Mouse (Mus musculus): ENCODE measurements around the gene Lcp1. TPM values are rescaled to one million over a fixed set of nuclear protein-coding genes. Genes with fewer than 3 reads are reported as not detected.

Lcp1 gene
- polyA plus RNA-seq, 2 experiments, result 13.5 to 34.2 TPM

DNA sequence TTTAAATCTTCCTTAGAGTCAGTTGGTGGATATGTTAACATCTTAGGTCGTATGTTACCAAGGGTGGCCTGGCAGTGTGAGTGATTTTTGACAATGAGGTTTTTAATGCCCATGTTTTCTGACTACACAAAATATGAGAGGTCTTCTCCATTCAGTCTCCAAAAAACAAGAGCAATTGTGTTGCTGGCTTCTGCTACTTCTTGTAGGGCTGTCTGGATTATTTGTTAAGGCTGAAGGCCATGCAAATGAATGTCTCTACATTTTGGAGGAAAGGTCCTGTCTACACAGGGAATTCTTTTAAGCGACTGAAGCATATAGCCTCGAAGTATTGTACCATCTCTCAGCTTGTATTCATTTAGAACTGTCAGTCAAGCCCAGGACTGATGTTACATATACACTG lies 46.5 kb downstream of the Lcp1 start:
- DNase-seq (ENCODE audit: low spot score) (no peak), ATAC-seq (ENCODE audit: low FRiP score, low read depth) (no peak)
- 79% methylated on average over 3 of the region's 3 CpGs for WGBS
- Histone ChIP-seq H3K36me3 (ENCODE audit: control insufficient read depth, insufficient read depth, low read length) (no peaks in the 10 kb centered on the region), H3K4me2 (replicated peaks; ENCODE audit: low read depth, low read length, severe bottlenecking) (no peak overlapping the region), H3K9ac (ENCODE audit: low read depth, low read length, severe bottlenecking) (no peak overlapping the region), H3K4me3 (replicated peaks; ENCODE audit: low read length) (no peak overlapping the region), H3K9me3 (ENCODE audit: control insufficient read depth, low read length) (no peaks in the 10 kb centered on the region), H3K27me3 (ENCODE audit: control insufficient read depth, insufficient read depth, low read length) (no peaks in the 10 kb centered on the region), H3K27ac (replicated peaks; ENCODE audit: low read depth, low read length) (no peak overlapping the region), H3K4me1 (ENCODE audit: control insufficient read depth, insufficient read depth, low read length) (no peaks in the 10 kb centered on the region)
- no peak for TF ChIP-seq POLR2A (IDR thresholded peaks at IDR 0.05; ENCODE audit: borderline replicate concordance, extremely low read depth, insufficient read depth, insufficient read length)

DNA sequence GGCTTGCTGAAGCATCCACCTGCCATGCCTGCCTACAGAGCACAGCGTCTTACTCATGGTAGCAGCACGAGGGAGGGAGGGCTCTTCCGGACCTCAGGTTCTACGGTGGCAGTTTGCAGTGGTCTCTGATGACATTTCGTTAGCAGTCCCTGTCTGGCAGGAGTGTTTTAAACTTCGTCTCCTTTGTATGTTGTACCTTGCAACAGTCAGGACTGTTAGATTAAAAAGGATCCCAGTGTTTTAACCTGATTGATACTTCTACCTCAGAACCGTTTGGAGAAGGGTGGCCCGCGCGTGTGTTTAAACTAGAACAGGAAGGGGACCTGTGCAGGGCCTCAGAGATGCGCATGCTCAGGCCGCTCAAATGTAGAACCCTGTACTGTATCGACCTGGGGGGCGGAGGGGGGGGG lies 47.5 kb downstream of the Lcp1 start:
- TF ChIP-seq POLR2A (IDR thresholded peaks at IDR 0.05; ENCODE audit: borderline replicate concordance, extremely low read depth, insufficient read depth, insufficient read length), result no peak
- H3K4me1 ChIP-seq (ENCODE audit: control insufficient read depth, insufficient read depth, low read length), result no peaks in the 10 kb centered on the region
- no peaks in the 10 kb centered on the region for H3K36me3 ChIP-seq (ENCODE audit: control insufficient read depth, insufficient read depth, low read length)
- DNase-seq (ENCODE audit: low spot score) (no peak), ATAC-seq (ENCODE audit: low FRiP score, low read depth) (no peak)
- no peak overlapping the region for H3K4me2 ChIP-seq (replicated peaks; ENCODE audit: low read depth, low read length, severe bottlenecking)
- no peak overlapping the region for H3K9ac ChIP-seq (ENCODE audit: low read depth, low read length, severe bottlenecking)
- H3K27me3 ChIP-seq (ENCODE audit: control insufficient read depth, insufficient read depth, low read length), result no peaks in the 10 kb centered on the region
- no peak overlapping the region for H3K4me3 ChIP-seq (replicated peaks; ENCODE audit: low read length)
- no peaks in the 10 kb centered on the region for H3K9me3 ChIP-seq (ENCODE audit: control insufficient read depth, low read length)
- H3K27ac ChIP-seq (replicated peaks; ENCODE audit: low read depth, low read length), result no peak overlapping the region
- 80% methylated on average over 14 of the region's 14 CpGs for WGBS

DNA sequence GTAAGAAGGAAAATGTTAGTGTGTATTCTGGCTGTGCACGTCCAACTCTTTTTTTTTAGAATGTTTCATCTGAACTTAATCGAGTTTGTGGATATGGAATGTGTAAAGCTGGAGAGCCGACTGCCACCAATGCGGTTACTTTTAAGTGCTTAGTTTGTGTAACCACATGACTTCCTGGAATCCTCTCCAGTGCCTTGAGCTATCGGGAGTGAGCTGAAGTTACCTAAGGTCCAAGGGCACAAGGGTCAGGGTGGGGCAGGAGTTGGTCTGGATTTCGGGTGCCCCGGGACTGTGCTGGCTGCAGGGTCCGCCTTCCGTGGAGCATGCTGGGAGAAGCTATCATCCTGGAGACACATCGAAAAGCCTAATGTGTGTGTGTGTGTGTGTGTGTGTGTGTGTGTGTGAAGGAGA lies 47.9 kb downstream of the Lcp1 start:
- WGBS, result 79% methylated on average over 10 of the region's 10 CpGs
- no peak for ATAC-seq (ENCODE audit: low FRiP score, low read depth)
- TF ChIP-seq POLR2A (IDR thresholded peaks at IDR 0.05; ENCODE audit: borderline replicate concordance, extremely low read depth, insufficient read depth, insufficient read length), result no peak
- H3K9ac ChIP-seq (ENCODE audit: low read depth, low read length, severe bottlenecking), result no peak overlapping the region
- H3K9me3 ChIP-seq (ENCODE audit: control insufficient read depth, low read length), result no peaks in the 10 kb centered on the region
- H3K27ac ChIP-seq (replicated peaks; ENCODE audit: low read depth, low read length), result no peak overlapping the region
- H3K4me3 ChIP-seq (replicated peaks; ENCODE audit: low read length), result no peak overlapping the region
- H3K4me1 ChIP-seq (ENCODE audit: control insufficient read depth, insufficient read depth, low read length), result no peaks in the 10 kb centered on the region
- H3K27me3 ChIP-seq (ENCODE audit: control insufficient read depth, insufficient read depth, low read length), result no peaks in the 10 kb centered on the region
- DNase-seq (ENCODE audit: low spot score), result no peak
- no peak overlapping the region for H3K4me2 ChIP-seq (replicated peaks; ENCODE audit: low read depth, low read length, severe bottlenecking)
- no peaks in the 10 kb centered on the region for H3K36me3 ChIP-seq (ENCODE audit: control insufficient read depth, insufficient read depth, low read length)

DNA sequence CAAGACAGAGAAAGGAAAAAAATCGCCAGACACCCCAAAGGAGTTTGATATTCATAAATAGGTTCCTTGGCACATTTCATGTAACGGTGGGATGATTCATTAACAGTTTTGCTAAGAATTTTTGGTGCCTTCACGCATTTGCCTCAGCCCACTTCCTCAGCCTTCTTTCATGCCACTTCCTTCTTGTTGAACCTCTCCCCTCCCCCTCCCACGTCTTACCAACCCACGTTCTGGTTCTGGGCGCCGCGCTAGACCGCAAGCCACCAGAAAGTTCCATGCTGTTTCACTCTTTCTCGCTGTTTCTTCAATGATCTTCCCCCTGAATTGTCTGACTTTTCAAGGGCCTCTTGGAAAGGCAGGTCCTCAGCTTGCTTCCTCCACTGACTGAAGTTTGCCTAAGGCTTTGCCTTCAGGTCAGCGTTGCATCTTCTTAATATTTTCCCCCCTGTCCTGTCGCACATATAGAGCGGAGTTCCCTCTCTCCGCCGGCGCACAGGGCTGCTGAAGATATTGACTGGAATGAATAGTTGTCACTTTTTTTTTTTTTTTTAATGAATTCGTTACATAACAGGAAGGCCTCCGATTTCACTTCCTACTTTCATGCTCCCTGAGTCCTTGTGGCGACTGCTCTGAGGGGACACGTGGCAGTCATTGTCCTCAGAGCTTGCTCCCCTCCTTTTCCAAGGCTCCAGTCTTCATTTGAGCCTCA lies 48.5 kb downstream of the Lcp1 start:
- Histone ChIP-seq H3K27me3 (ENCODE audit: control insufficient read depth, insufficient read depth, low read length) (no peaks in the 10 kb centered on the region), H3K9ac (ENCODE audit: low read depth, low read length, severe bottlenecking) (no peak overlapping the region), H3K36me3 (ENCODE audit: control insufficient read depth, insufficient read depth, low read length) (no peaks in the 10 kb centered on the region), H3K4me1 (ENCODE audit: control insufficient read depth, insufficient read depth, low read length) (no peaks in the 10 kb centered on the region), H3K27ac (replicated peaks; ENCODE audit: low read depth, low read length) (no peak overlapping the region), H3K4me3 (replicated peaks; ENCODE audit: low read length) (no peak overlapping the region), H3K9me3 (ENCODE audit: control insufficient read depth, low read length) (no peaks in the 10 kb centered on the region), H3K4me2 (replicated peaks; ENCODE audit: low read depth, low read length, severe bottlenecking) (no peak overlapping the region)
- TF ChIP-seq POLR2A (IDR thresholded peaks at IDR 0.05; ENCODE audit: borderline replicate concordance, extremely low read depth, insufficient read depth, insufficient read length), result no peak
- DNase-seq (ENCODE audit: low spot score), result no peak
- ATAC-seq (ENCODE audit: low FRiP score, low read depth), result no peak
- 84% methylated on average over 20 of the region's 20 CpGs for WGBS

- Histone ChIP-seq H3K36me3 (ENCODE audit: control insufficient read depth, insufficient read depth, low read length) (no peaks in the 10 kb centered on the region), H3K4me3 (replicated peaks; ENCODE audit: low read length) (no peak overlapping the region), H3K9ac (ENCODE audit: low read depth, low read length, severe bottlenecking) (no peak overlapping the region), H3K4me1 (ENCODE audit: control insufficient read depth, insufficient read depth, low read length) (no peaks in the 10 kb centered on the region), H3K9me3 (ENCODE audit: control insufficient read depth, low read length) (no peaks in the 10 kb centered on the region), H3K4me2 (replicated peaks; ENCODE audit: low read depth, low read length, severe bottlenecking) (no peak overlapping the region), H3K27ac (replicated peaks; ENCODE audit: low read depth, low read length) (no peak overlapping the region), H3K27me3 (ENCODE audit: control insufficient read depth, insufficient read depth, low read length) (no peaks in the 10 kb centered on the region)
- TF ChIP-seq POLR2A (IDR thresholded peaks at IDR 0.05; ENCODE audit: borderline replicate concordance, extremely low read depth, insufficient read depth, insufficient read length), result no peak
- 93% methylated on average over 8 of the region's 8 CpGs for WGBS
- DNase-seq (ENCODE audit: low spot score) (no peak), ATAC-seq (ENCODE audit: low FRiP score, low read depth) (no peak)
Observed at GRCm38 (mm10) chr14:75180551-75180978, 49.7 kb downstream of the Lcp1 start.
